8 mouse cellular contexts compared by ENCODE assay signal in genomic region chr15:31602426-31602825, GRCm38 (mm10). TPM values are rescaled to one million over a fixed set of nuclear protein-coding genes. Genes with fewer than 3 reads are reported as not detected.
A peak's percentile ranks its signal among the peaks of the same experiment; 100 is the strongest.
DNase-seq lines count a peak whose midpoint lies in the region; ATAC-seq and TF ChIP-seq lines count a peak whose summit lies in the region.

No protein-coding gene starts in this region.

- H3K4me3 ChIP-seq in gastrocnemius, adult 2 months: peak overlapping the region; percentile 85
- H3K4me3 ChIP-seq in intestine, embryonic 15.5 days (replicated peaks): peak overlapping the region; percentile 87
- H3K4me3 ChIP-seq in limb, embryonic 14.5 days (replicated peaks; ENCODE audit: low read length): peak overlapping the region; percentile 87
- H3K4me3 ChIP-seq in midbrain, embryonic 16.5 days (ENCODE audit: low read depth, low read length): peak overlapping the region; percentile 95
- H3K4me3 ChIP-seq in stomach, embryonic 16.5 days (replicated peaks; ENCODE audit: low read length): peak overlapping the region; percentile 80

- peak; percentile 49 for TF ChIP-seq CTCF in gastrocnemius, adult 2 months (IDR thresholded peaks at IDR 0.05)

- H3K9me3 ChIP-seq in intestine, embryonic 15.5 days: no peaks in the 10 kb centered on the region
- H3K9me3 ChIP-seq in limb, embryonic 14.5 days (ENCODE audit: control insufficient read depth, low read length): no peaks in the 10 kb centered on the region
- no peaks in the 10 kb centered on the region for H3K9me3 ChIP-seq in midbrain, embryonic 16.5 days (replicated peaks; ENCODE audit: control insufficient read depth, low read length, poor library complexity, severe bottlenecking)
- no peaks in the 10 kb centered on the region for H3K9me3 ChIP-seq in stomach, embryonic 16.5 days (replicated peaks; ENCODE audit: control insufficient read depth, low read length)

- H3K27ac ChIP-seq in gastrocnemius, adult 2 months: peak overlapping the region; percentile 96
- H3K27ac ChIP-seq in intestine, embryonic 15.5 days: peak overlapping the region; percentile 94
- H3K27ac ChIP-seq in limb, embryonic 14.5 days (replicated peaks; ENCODE audit: low read depth, low read length): peak overlapping the region; percentile 93
- peak overlapping the region; percentile 96 for H3K27ac ChIP-seq in midbrain, embryonic 16.5 days (ENCODE audit: low read length)
- H3K27ac ChIP-seq in stomach, embryonic 16.5 days (ENCODE audit: low read length): peak overlapping the region; percentile 91

- no peak for TF ChIP-seq POLR2A in limb, embryonic 14.5 days (IDR thresholded peaks at IDR 0.05; ENCODE audit: borderline replicate concordance, extremely low read depth, insufficient read depth, insufficient read length)

- DNase-seq in gastrocnemius, adult 2 months: no peak
- no peak for DNase-seq in gastrocnemius, adult 18-20 months (ENCODE audit: low spot score)
- DNase-seq in cerebellum, adult 8-10 months: peak; percentile 64
- DNase-seq in frontal cortex, postnatal 10 days (ENCODE audit: low spot score in 2 of 2): peak; percentile 54 to 63
- DNase-seq in limb, embryonic 14.5 days (ENCODE audit: low spot score): peak; percentile 72

- intact Hi-C loops in gastrocnemius, adult 2 months (cut with DNase I): loop anchor here (5.0 kb wide), 1 partner anchor 285 kb away; no protein-coding TSS in a partner anchor

- 1% methylated on average over 15 of the region's 15 CpGs for WGBS in intestine, embryonic 15.5 days
- 3% methylated on average over 15 of the region's 15 CpGs for WGBS in limb, embryonic 14.5 days
- whole genome bisulfite sequencing in midbrain, embryonic 16.5 days: 2% methylated on average over 15 of the region's 15 CpGs
- 1% methylated on average over 15 of the region's 15 CpGs for WGBS in stomach, embryonic 16.5 days

- H3K36me3 ChIP-seq in intestine, embryonic 15.5 days: no peaks in the 10 kb centered on the region
- H3K36me3 ChIP-seq in limb, embryonic 14.5 days (ENCODE audit: control insufficient read depth, insufficient read depth, low read length): peaks cover 8% of the 10 kb centered on the region
- H3K36me3 ChIP-seq in midbrain, embryonic 16.5 days (ENCODE audit: control insufficient read depth, insufficient read depth, low read length): no peaks in the 10 kb centered on the region
- no peaks in the 10 kb centered on the region for H3K36me3 ChIP-seq in stomach, embryonic 16.5 days (ENCODE audit: control insufficient read depth, insufficient read depth, low read length)

- H3K4me1 ChIP-seq in intestine, embryonic 15.5 days (replicated peaks): peaks cover 11% of the 10 kb centered on the region
- H3K4me1 ChIP-seq in limb, embryonic 14.5 days (ENCODE audit: control insufficient read depth, insufficient read depth, low read length): peaks cover 17% of the 10 kb centered on the region
- peaks cover 32% of the 10 kb centered on the region for H3K4me1 ChIP-seq in midbrain, embryonic 16.5 days (ENCODE audit: control insufficient read depth, insufficient read depth, low read length)
- H3K4me1 ChIP-seq in stomach, embryonic 16.5 days (ENCODE audit: control insufficient read depth, insufficient read depth, low read length): peaks cover 17% of the 10 kb centered on the region

- ATAC-seq in intestine, embryonic 15.5 days: peak; percentile 75
- ATAC-seq in limb, embryonic 14.5 days (ENCODE audit: low FRiP score, low read depth): peak; percentile 62
- ATAC-seq in midbrain, embryonic 16.5 days: peak; percentile 86
- peak; percentile 70 for ATAC-seq in stomach, embryonic 16.5 days (ENCODE audit: insufficient read depth, low FRiP score)

- H3K27me3 ChIP-seq in intestine, embryonic 15.5 days (replicated peaks): no peaks in the 10 kb centered on the region
- no peaks in the 10 kb centered on the region for H3K27me3 ChIP-seq in limb, embryonic 14.5 days (ENCODE audit: control insufficient read depth, insufficient read depth, low read length)
- H3K27me3 ChIP-seq in midbrain, embryonic 16.5 days (ENCODE audit: control insufficient read depth, insufficient read depth, low read depth, low read length): no peaks in the 10 kb centered on the region
- H3K27me3 ChIP-seq in stomach, embryonic 16.5 days (ENCODE audit: control insufficient read depth, insufficient read depth, low read length): no peaks in the 10 kb centered on the region

- peak overlapping the region; percentile 65 for H3K4me2 ChIP-seq in intestine, embryonic 15.5 days (replicated peaks)
- H3K4me2 ChIP-seq in limb, embryonic 14.5 days (replicated peaks; ENCODE audit: low read depth, low read length, severe bottlenecking): peak overlapping the region; percentile 66
- H3K4me2 ChIP-seq in midbrain, embryonic 16.5 days (ENCODE audit: low read length): peak overlapping the region; percentile 65
- H3K4me2 ChIP-seq in stomach, embryonic 16.5 days (ENCODE audit: low read depth, low read length): peak overlapping the region; percentile 69

- peak overlapping the region; percentile 86 for H3K9ac ChIP-seq in intestine, embryonic 15.5 days
- H3K9ac ChIP-seq in limb, embryonic 14.5 days (ENCODE audit: low read depth, low read length, severe bottlenecking): peak overlapping the region; percentile 94
- peak overlapping the region; percentile 93 for H3K9ac ChIP-seq in midbrain, embryonic 16.5 days (ENCODE audit: low read depth, low read length)
- peak overlapping the region; percentile 84 for H3K9ac ChIP-seq in stomach, embryonic 16.5 days (ENCODE audit: low read length)

RNA-seq across cellular contexts. Expression of gene Fam173b, which starts 0.8 kb away (rescaled TPM):
- total RNA-seq in gastrocnemius, adult 2 months (2021): 10 to 100 TPM; 13.9 to 17.7 TPM
- 10 to 100 TPM; 11.5 to 11.6 TPM for total RNA-seq in gastrocnemius, adult 18-20 months (2021)
- 15.2 and 16.6 TPM in 2 replicates for polyA plus RNA-seq in intestine, embryonic 15.5 days (2015; fragmentation: Nextera tagmentation; extraction: Ambion mirVana)
- polyA plus RNA-seq in limb, embryonic 14.5 days (2012; rRNA removed): 13.0 and 13.5 TPM in 2 replicates
- polyA plus RNA-seq in limb, embryonic 14.5 days (2014; fragmentation: Nextera tagmentation; extraction: Ambion mirVana): 11.7 and 12.8 TPM in 2 replicates
- polyA plus RNA-seq in midbrain, embryonic 16.5 days (2015; fragmentation: Nextera tagmentation; extraction: Ambion mirVana): 8.2 and 9.3 TPM in 2 replicates
- 13.2 and 13.6 TPM in 2 replicates for polyA plus RNA-seq in stomach, embryonic 16.5 days (2015; fragmentation: Nextera tagmentation; extraction: Ambion mirVana)

RNA-seq across cellular contexts. Expression of gene Cct5, which starts 0.8 kb away (rescaled TPM):
- 100 to 1,000 TPM; 113 to 132 TPM for total RNA-seq in gastrocnemius, adult 2 months (2021)
- total RNA-seq in gastrocnemius, adult 18-20 months (2021): 100 to 1,000 TPM; 112 to 113 TPM
- 480 and 508 TPM in 2 replicates for polyA plus RNA-seq in intestine, embryonic 15.5 days (2015; fragmentation: Nextera tagmentation; extraction: Ambion mirVana)
- 254 and 328 TPM in 2 replicates for polyA plus RNA-seq in limb, embryonic 14.5 days (2012; rRNA removed)
- 505 and 509 TPM in 2 replicates for polyA plus RNA-seq in limb, embryonic 14.5 days (2014; fragmentation: Nextera tagmentation; extraction: Ambion mirVana)
- polyA plus RNA-seq in midbrain, embryonic 16.5 days (2015; fragmentation: Nextera tagmentation; extraction: Ambion mirVana): 484 and 516 TPM in 2 replicates
- polyA plus RNA-seq in stomach, embryonic 16.5 days (2015; fragmentation: Nextera tagmentation; extraction: Ambion mirVana): 455 and 460 TPM in 2 replicates

RNA-seq across cellular contexts. Expression of gene Cmbl, which starts 37.2 kb away (rescaled TPM):
- 10 to 100 TPM; 30.4 to 58.0 TPM for total RNA-seq in gastrocnemius, adult 2 months (2021)
- 10 to 100 TPM; 42.9 to 67.0 TPM for total RNA-seq in gastrocnemius, adult 18-20 months (2021)
- polyA plus RNA-seq in intestine, embryonic 15.5 days (2015; fragmentation: Nextera tagmentation; extraction: Ambion mirVana): 34.6 and 36.4 TPM in 2 replicates
- 2.3 and 3.0 TPM in 2 replicates for polyA plus RNA-seq in limb, embryonic 14.5 days (2012; rRNA removed)
- polyA plus RNA-seq in limb, embryonic 14.5 days (2014; fragmentation: Nextera tagmentation; extraction: Ambion mirVana): 2.2 and 4.0 TPM in 2 replicates
- polyA plus RNA-seq in midbrain, embryonic 16.5 days (2015; fragmentation: Nextera tagmentation; extraction: Ambion mirVana): 8.7 and 12.8 TPM in 2 replicates
- 21.7 and 24.3 TPM in 2 replicates for polyA plus RNA-seq in stomach, embryonic 16.5 days (2015; fragmentation: Nextera tagmentation; extraction: Ambion mirVana)

Comparison
In these comparisons a context has a peak if more than half of its experiments do, and no peak if none do; other contexts are left out.
1. DNase-seq: peak in cerebellum, adult 8-10 months (single experiment), frontal cortex, postnatal 10 days (2 of 2) and limb, embryonic 14.5 days (single experiment); none in gastrocnemius, adult 2 months (single experiment) and gastrocnemius, adult 18-20 months (single experiment).
2. Peak in every context shown above with its lines, with median percentiles within 50 percentile points of each other: H3K27ac ChIP-seq, H3K4me3 ChIP-seq, ATAC-seq, H3K4me2 ChIP-seq and H3K9ac ChIP-seq.